ENCODE assay signal across 7 mouse cellular contexts in the genomic region with DNA sequence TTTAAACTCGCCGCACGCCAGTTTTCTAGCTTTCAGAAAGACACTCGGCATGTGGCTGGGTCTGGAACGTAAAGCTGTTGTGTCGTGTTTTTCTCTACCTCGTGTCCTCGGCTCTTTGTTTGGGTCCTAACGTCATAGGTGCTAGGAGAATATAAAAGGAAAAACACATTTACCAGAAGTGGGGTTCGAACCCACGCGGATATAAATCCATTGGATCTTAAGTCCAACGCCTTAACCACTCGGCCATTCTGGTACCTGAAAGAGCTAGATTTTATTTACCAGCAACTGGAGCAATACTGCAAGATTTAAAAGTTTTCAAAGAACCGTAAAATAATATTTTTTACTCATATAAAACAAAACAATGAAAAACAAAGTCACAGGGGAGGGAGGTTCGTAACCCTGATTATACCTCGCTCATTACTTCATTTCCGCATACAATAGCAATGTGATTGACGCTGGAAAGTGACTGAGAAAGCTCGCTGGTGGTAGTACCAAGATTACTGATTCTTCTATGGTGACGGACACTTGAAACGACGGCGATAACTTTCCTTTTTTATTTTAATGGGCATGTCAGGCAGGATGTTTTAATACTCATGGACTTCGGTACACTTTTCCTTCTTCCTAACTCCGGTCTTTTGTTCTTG. TPM values are rescaled to one million over a fixed set of nuclear protein-coding genes. Genes with fewer than 3 reads are reported as not detected.
A peak's percentile ranks its signal among the peaks of the same experiment; 100 is the strongest.
DNase-seq lines count a peak whose midpoint lies in the region; ATAC-seq and TF ChIP-seq lines count a peak whose summit lies in the region.

No protein-coding gene starts in this region.

- no peak for TF ChIP-seq CTCF in cortical plate, adult 2 months (IDR thresholded peaks at IDR 0.05; ENCODE audit: extremely low read depth, insufficient read depth, low read length)
- no peak for TF ChIP-seq CTCF in gastrocnemius, adult 2 months (IDR thresholded peaks at IDR 0.05)

- no peak for TF ChIP-seq POLR2A in cortical plate, adult 2 months (IDR thresholded peaks at IDR 0.05; ENCODE audit: extremely low read depth, insufficient read depth, low read length)

- H3K27ac ChIP-seq in cortical plate, adult 2 months (ENCODE audit: insufficient read depth, low read length), result no peak overlapping the region
- H3K27ac ChIP-seq in gastrocnemius, adult 2 months, result peak overlapping the region; percentile 80

- intact Hi-C loops in gastrocnemius, adult 2 months (cut with DNase I), result loop anchor here (2.0 to 5.0 kb wide), 3 partner anchors 44 to 786 kb away; partner anchors contain the start of genes Lpxn, Patl1 and Zfp91

- ATAC-seq in activated CD4-positive, CD25-positive, alpha-beta regulatory T cell, adult 4 months, result peak; percentile 7
- peak; percentile 16; the same call in 1 of the 2 replicates for ATAC-seq in megakaryocyte, adult 5-6 weeks (ENCODE audit: poor library complexity, severe bottlenecking)

- DNase-seq in gastrocnemius, adult 2 months, result peak; percentile 58
- peak; percentile 100 for DNase-seq in hindlimb bud, embryonic 11.5 days (ENCODE audit: extremely low spot score, low read depth, low spot score)
- peak; percentile 73 to 82 for DNase-seq in left cerebral cortex, adult 8-10 months (ENCODE audit: low spot score in 2 of 2)
- peak; percentile 85 for DNase-seq in right cerebral cortex, adult 18-20 months

- peak overlapping the region; percentile 77 for H3K4me3 ChIP-seq in cortical plate, adult 2 months (ENCODE audit: insufficient read depth, low read length)
- H3K4me3 ChIP-seq in gastrocnemius, adult 2 months, result peak overlapping the region; percentile 86

- H3K4me1 ChIP-seq in cortical plate, adult 2 months (ENCODE audit: control insufficient read depth, insufficient read depth, low read length), result 0 out of 2 replicates have a peak, but pooled peaks cover 2% of the 10 kb centered on the region

RNA-seq across cellular contexts. Expression of gene Olfr1423, which starts 30.1 kb away (rescaled TPM):
- polyA plus RNA-seq in activated CD4-positive, CD25-positive, alpha-beta regulatory T cell, adult 4 months (2017; shearing (Covaris generic)), result under 1 TPM in 1 of 2 experiments, not detected in 1; 0.05 TPM
- polyA plus RNA-seq in cortical plate, adult 2 months (2012; rRNA removed), result not detected in 2 replicates
- not detected for total RNA-seq in gastrocnemius, adult 2 months (2021)
- total RNA-seq in left cerebral cortex, adult 8-10 months (2022), result not detected
- total RNA-seq in megakaryocyte, adult 5-6 weeks (2015), result 0.02 TPM in 1 of 2 replicates, not detected in the other
- total RNA-seq in megakaryocyte, adult 5-6 weeks (2017), result not detected in 2 replicates

RNA-seq across cellular contexts. Expression of gene Osbp, which starts 45.3 kb away (rescaled TPM):
- 1 to 10 TPM; 6.7 to 7.3 TPM for polyA plus RNA-seq in activated CD4-positive, CD25-positive, alpha-beta regulatory T cell, adult 4 months (2017; shearing (Covaris generic))
- polyA plus RNA-seq in cortical plate, adult 2 months (2012; rRNA removed), result 36.0 and 37.1 TPM in 2 replicates
- 10 to 100 TPM; 54.3 to 62.9 TPM for total RNA-seq in gastrocnemius, adult 2 months (2021)
- total RNA-seq in left cerebral cortex, adult 8-10 months (2022), result 10 to 100 TPM; 56.8 to 62.7 (median 59.6) TPM
- total RNA-seq in megakaryocyte, adult 5-6 weeks (2015), result 35.0 and 36.9 TPM in 2 replicates
- 42.6 and 43.3 TPM in 2 replicates for total RNA-seq in megakaryocyte, adult 5-6 weeks (2017)

RNA-seq across cellular contexts. Expression of gene Olfr1424, which starts 51.4 kb away (rescaled TPM):
- not detected for polyA plus RNA-seq in activated CD4-positive, CD25-positive, alpha-beta regulatory T cell, adult 4 months (2017; shearing (Covaris generic))
- not detected in 2 replicates for polyA plus RNA-seq in cortical plate, adult 2 months (2012; rRNA removed)
- total RNA-seq in gastrocnemius, adult 2 months (2021), result not detected
- not detected for total RNA-seq in left cerebral cortex, adult 8-10 months (2022)
- total RNA-seq in megakaryocyte, adult 5-6 weeks (2015), result not detected in 2 replicates
- total RNA-seq in megakaryocyte, adult 5-6 weeks (2017), result not detected in 2 replicates
